ENCODE assay signal across 17 mouse cellular contexts in the genomic region with DNA sequence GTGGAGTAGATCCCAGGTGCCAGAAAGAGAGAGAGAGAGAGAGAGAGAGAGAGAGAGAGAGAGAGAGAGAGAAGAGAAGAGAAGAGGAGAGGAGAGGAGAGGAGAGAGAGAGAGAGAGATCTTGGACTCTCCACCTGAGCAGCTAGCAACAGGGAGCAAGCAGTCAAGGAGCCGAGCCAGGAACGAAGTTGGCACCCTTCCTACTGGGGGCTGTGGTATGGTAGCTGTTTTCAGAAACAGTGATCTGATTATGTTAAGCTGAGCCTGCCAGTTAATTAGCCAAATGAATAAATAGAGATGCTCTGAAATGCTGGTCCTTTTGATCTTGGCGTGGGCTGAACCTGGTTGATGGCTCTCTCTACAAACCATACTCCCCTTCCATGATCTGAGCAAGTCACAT.
"Had no signal": no experiment of that assay in that cellular context is flagged by ENCODE, and none has a peak within 500 bp of the region (broad histone marks: within the 10 kb centered on the region; RNA-seq: fewer than 3 reads in every experiment).

No protein-coding gene starts in this region.

- H3K27me3 ChIP-seq: kidney, embryonic 15.5 days; limb, embryonic 12.5 days; limb, embryonic 15.5 days; megakaryocyte, embryonic 14.5 days; midbrain, embryonic 12.5 days had no signal

- H3K36me3 ChIP-seq: kidney, embryonic 15.5 days; limb, embryonic 12.5 days; limb, embryonic 15.5 days; midbrain, embryonic 12.5 days had no signal

- DNase-seq: kidney, adult 8-10 months; kidney, postnatal 10 days; kidney, postnatal 36 days; liver, postnatal 0 days; lung, embryonic 14.5 days; lung, postnatal 36 days; thymus, adult 18-20 months; thymus, postnatal 36 days had no signal

- H3K4me3 ChIP-seq: kidney, embryonic 15.5 days; limb, embryonic 12.5 days; limb, embryonic 15.5 days; megakaryocyte, embryonic 14.5 days; midbrain, embryonic 12.5 days had no signal

- H3K4me2 ChIP-seq: kidney, embryonic 15.5 days; limb, embryonic 12.5 days; limb, embryonic 15.5 days; liver, embryonic 11.5 days; lung, embryonic 14.5 days; midbrain, embryonic 12.5 days had no signal

- ATAC-seq: liver, postnatal 0 days; lung, postnatal 0 days; midbrain, embryonic 16.5 days had no signal

- H3K27ac ChIP-seq: kidney, embryonic 15.5 days; limb, embryonic 12.5 days; limb, embryonic 15.5 days; liver, embryonic 14.5 days; midbrain, embryonic 12.5 days had no signal

- H3K9me3 ChIP-seq: kidney, embryonic 15.5 days; limb, embryonic 15.5 days; midbrain, embryonic 12.5 days had no signal

- H3K4me1 ChIP-seq: limb, embryonic 12.5 days; megakaryocyte, embryonic 14.5 days; midbrain, embryonic 12.5 days had no signal

- H3K9ac ChIP-seq: kidney, embryonic 15.5 days; limb, embryonic 12.5 days; limb, embryonic 15.5 days; liver, embryonic 14.5 days; liver, postnatal 0 days; lung, embryonic 14.5 days; midbrain, embryonic 12.5 days had no signal
